Comparison of ENCODE assay signal across 8 mouse cellular contexts in genomic region chrX:64276290-64277125, GRCm38 (mm10). TPM values are rescaled to one million over a fixed set of nuclear protein-coding genes. Genes with fewer than 3 reads are reported as not detected.
DNase-seq lines count a peak whose midpoint lies in the region; ATAC-seq lines count a peak whose summit lies in the region.

TSS of gene Slitrk4 (minus strand) at chrX:64276996.

- no peaks in the 10 kb centered on the region; the same call in 1 of the 2 replicates for H3K27me3 ChIP-seq in kidney, embryonic 16.5 days (ENCODE audit: insufficient read depth, low read length)
- 0 out of 2 replicates have a peak, but pooled peaks cover 6% of the 10 kb centered on the region for H3K27me3 ChIP-seq in embryonic facial prominence, embryonic 14.5 days (replicated peaks; ENCODE audit: control insufficient read depth, insufficient read depth, low read length)
- no peaks in the 10 kb centered on the region for H3K27me3 ChIP-seq in hindbrain, embryonic 12.5 days
- H3K27me3 ChIP-seq in limb, embryonic 12.5 days: peaks cover 4% of the 10 kb centered on the region; the same call in 1 of the 2 replicates

- H3K4me2 ChIP-seq in kidney, embryonic 16.5 days (replicated peaks; ENCODE audit: low read depth, low read length): peak within 1 kb of the TSS; percentile 67
- H3K4me2 ChIP-seq in embryonic facial prominence, embryonic 14.5 days (ENCODE audit: low read depth, low read length): peak within 1 kb of the TSS; percentile 64
- peak within 1 kb of the TSS; percentile 62 for H3K4me2 ChIP-seq in hindbrain, embryonic 12.5 days (replicated peaks)
- peak within 1 kb of the TSS; percentile 72 for H3K4me2 ChIP-seq in limb, embryonic 12.5 days

- no peaks in the 10 kb centered on the region for H3K4me1 ChIP-seq in kidney, embryonic 16.5 days (ENCODE audit: insufficient read depth, low read length)
- no peaks in the 10 kb centered on the region for H3K4me1 ChIP-seq in embryonic facial prominence, embryonic 14.5 days (ENCODE audit: control insufficient read depth, insufficient read depth, low read length)
- H3K4me1 ChIP-seq in hindbrain, embryonic 12.5 days: no peaks in the 10 kb centered on the region
- H3K4me1 ChIP-seq in limb, embryonic 12.5 days (replicated peaks): no peaks in the 10 kb centered on the region

- H3K9ac ChIP-seq in kidney, embryonic 16.5 days (replicated peaks; ENCODE audit: low read length): no peak within 1 kb of the TSS; the same call in 1 of the 2 replicates
- peak within 1 kb of the TSS; percentile 53 for H3K9ac ChIP-seq in embryonic facial prominence, embryonic 14.5 days (ENCODE audit: low read depth, low read length)
- peak within 1 kb of the TSS; percentile 59 for H3K9ac ChIP-seq in hindbrain, embryonic 12.5 days
- no peak within 1 kb of the TSS; the same call in 1 of the 2 replicates for H3K9ac ChIP-seq in limb, embryonic 12.5 days (replicated peaks)

- H3K9me3 ChIP-seq in kidney, embryonic 16.5 days (ENCODE audit: low read length): no peaks in the 10 kb centered on the region
- no peaks in the 10 kb centered on the region for H3K9me3 ChIP-seq in embryonic facial prominence, embryonic 14.5 days (ENCODE audit: control insufficient read depth, low read length)
- no peaks in the 10 kb centered on the region for H3K9me3 ChIP-seq in hindbrain, embryonic 12.5 days (replicated peaks)
- H3K9me3 ChIP-seq in limb, embryonic 12.5 days: no peaks in the 10 kb centered on the region

- no peak within 1 kb of the TSS for H3K27ac ChIP-seq in kidney, embryonic 16.5 days (ENCODE audit: low read length)
- H3K27ac ChIP-seq in embryonic facial prominence, embryonic 14.5 days (replicated peaks; ENCODE audit: low read depth, low read length): no peak within 1 kb of the TSS
- 0 out of 2 replicates have a peak within 1 kb of the TSS, but pooled peaks have one; percentile 7 for H3K27ac ChIP-seq in hindbrain, embryonic 12.5 days
- no peak within 1 kb of the TSS for H3K27ac ChIP-seq in limb, embryonic 12.5 days

- 14% methylated on average over 48 of the region's 54 CpGs for WGBS in kidney, embryonic 16.5 days
- WGBS in embryonic facial prominence, embryonic 14.5 days: 10% methylated on average over 34 of the region's 54 CpGs
- 15% methylated on average over 51 of the region's 54 CpGs for WGBS in hindbrain, embryonic 12.5 days
- WGBS in limb, embryonic 12.5 days: 11% methylated on average over 51 of the region's 54 CpGs

- H3K4me3 ChIP-seq in kidney, embryonic 16.5 days (ENCODE audit: low read length): peak within 1 kb of the TSS; percentile 50
- H3K4me3 ChIP-seq in embryonic facial prominence, embryonic 14.5 days (ENCODE audit: low read depth, low read length): peak within 1 kb of the TSS; percentile 47
- peak within 1 kb of the TSS; percentile 49 for H3K4me3 ChIP-seq in hindbrain, embryonic 12.5 days
- peak within 1 kb of the TSS; percentile 43 for H3K4me3 ChIP-seq in limb, embryonic 12.5 days (replicated peaks)

- no peaks in the 10 kb centered on the region for H3K36me3 ChIP-seq in kidney, embryonic 16.5 days (ENCODE audit: insufficient read depth, low read length)
- H3K36me3 ChIP-seq in embryonic facial prominence, embryonic 14.5 days (ENCODE audit: control insufficient read depth, insufficient read depth, low read length): no peaks in the 10 kb centered on the region
- H3K36me3 ChIP-seq in hindbrain, embryonic 12.5 days: no peaks in the 10 kb centered on the region
- H3K36me3 ChIP-seq in limb, embryonic 12.5 days: no peaks in the 10 kb centered on the region

- peak; percentile 70 for ATAC-seq in kidney, embryonic 16.5 days (ENCODE audit: low FRiP score, low TSS enrichment)
- ATAC-seq in embryonic facial prominence, embryonic 14.5 days (ENCODE audit: low read depth): peak; percentile 76
- peak; percentile 83 for ATAC-seq in hindbrain, embryonic 12.5 days (ENCODE audit: low FRiP score)
- ATAC-seq in limb, embryonic 12.5 days (ENCODE audit: insufficient number of reproducible peaks, insufficient read depth, low FRiP score, low TSS enrichment, low read depth): peak; percentile 52
- ATAC-seq in activated CD4-positive, CD25-positive, alpha-beta regulatory T cell, adult 4 months: no peak

- no peak for DNase-seq in kidney, postnatal 36 days
- DNase-seq in embryonic facial prominence, embryonic 14.5 days (ENCODE audit: low spot score): peak; percentile 41
- peak; percentile 17 to 43 for DNase-seq in right cerebral cortex, adult 2 months (ENCODE audit: low spot score in 2 of 2)
- no peak for DNase-seq in thymus, postnatal 25 days

RNA-seq across cellular contexts. Expression of gene Slitrk4, which starts in this region (rescaled TPM):
- polyA plus RNA-seq in kidney, embryonic 16.5 days (2015; fragmentation: Nextera tagmentation; extraction: Ambion mirVana): 1.00 and 1.1 TPM in 2 replicates
- polyA plus RNA-seq in embryonic facial prominence, embryonic 14.5 days (2014; fragmentation: Nextera tagmentation; extraction: Ambion mirVana): 5.3 and 6.8 TPM in 2 replicates
- polyA plus RNA-seq in hindbrain, embryonic 12.5 days (2016; fragmentation: Nextera tagmentation; extraction: Ambion mirVana): 5.7 and 5.9 TPM in 2 replicates
- polyA plus RNA-seq in limb, embryonic 12.5 days (2016; fragmentation: Nextera tagmentation; extraction: Ambion mirVana): 1.3 TPM in 2 replicates
- not detected for polyA plus RNA-seq in activated CD4-positive, CD25-positive, alpha-beta regulatory T cell, adult 4 months (2017; shearing (Covaris generic))

Comparison
In these comparisons a context has a peak if more than half of its experiments do, and no peak if none do; other contexts are left out.
1. H3K9ac ChIP-seq: peak in embryonic facial prominence, embryonic 14.5 days (single experiment) and hindbrain, embryonic 12.5 days (single experiment); none in kidney, embryonic 16.5 days (single experiment) and limb, embryonic 12.5 days (single experiment).
2. DNase-seq: peak in embryonic facial prominence, embryonic 14.5 days (single experiment) and right cerebral cortex, adult 2 months (2 of 2); none in kidney, postnatal 36 days (0 of 2) and thymus, postnatal 25 days (single experiment).
3. Peak in every context shown above with its lines, with median percentiles within 50 percentile points of each other: H3K4me2 ChIP-seq and H3K4me3 ChIP-seq.